Mouse (Mus musculus): ENCODE measurements around the gene RPS10-NUDT3.

GRCm38 (mm10) chr17:27627451-27627850 is 7.6 kb downstream of the RPS10-NUDT3 start:
- TF ChIP-seq POLR2A (IDR thresholded peaks at IDR 0.05; ENCODE audit: insufficient read depth, low read depth, low read length) (no peak), CTCF (IDR thresholded peaks at IDR 0.05) (peak; percentile 31), EP300 (IDR thresholded peaks at IDR 0.05; ENCODE audit: insufficient read depth, low read depth, low read length) (no peak)
